2 mouse cellular contexts compared by ENCODE assay signal in genomic region chr6:39378161-39378835, GRCm38 (mm10). TPM values are rescaled to one million over a fixed set of nuclear protein-coding genes. Genes with fewer than 3 reads are reported as not detected.
"Had no signal": no experiment of that assay in that cellular context is flagged by ENCODE, and none has a peak within 500 bp of the region (broad histone marks: within the 10 kb centered on the region; RNA-seq: fewer than 3 reads in every experiment).

No protein-coding gene starts in this region.

RNA-seq across cellular contexts. Expression of gene Rab19, which starts 2.7 kb away (rescaled TPM):
- total RNA-seq: layer of hippocampus, postnatal 36 days; left cerebral cortex, postnatal 25 days had no signal
